Mouse (Mus musculus) erythroid progenitor cell, adult 5-6 weeks (primary cell): ENCODE measurements around the gene Tenm4. TPM values are rescaled to one million over a fixed set of nuclear protein-coding genes. Genes with fewer than 3 reads are reported as not detected.

Source experiments
- ATAC-seq: replicated peaks from 2 replicates; pipeline ENCODE4 v1.8.0; 2016; ENCODE audit warnings: moderate number of reproducible peaks, mild to moderate bottlenecking, moderate TSS enrichment, inconsistent platforms; ENCODE audit not compliant: poor library complexity, low FRiP score, severe bottlenecking
- total RNA-seq, 2 experiments: library from RNA; stranded (forward) in 1 of 2; stranded (reverse) in 1 of 2; fragments of 150-400 nt in 1 of 2; fragments of 186-747, 209-891 nt in 1 of 2; gene quantifications; 2 replicates each; pipeline versions ENCODE4 v1.2.3 to v1.2.4; 2015 to 2017; ENCODE audit warnings: low replicate concordance in 2 of 2

Tenm4 gene
- total RNA-seq, 2 experiments from 2014 or later: 0.23 to 1.7 TPM

DNA sequence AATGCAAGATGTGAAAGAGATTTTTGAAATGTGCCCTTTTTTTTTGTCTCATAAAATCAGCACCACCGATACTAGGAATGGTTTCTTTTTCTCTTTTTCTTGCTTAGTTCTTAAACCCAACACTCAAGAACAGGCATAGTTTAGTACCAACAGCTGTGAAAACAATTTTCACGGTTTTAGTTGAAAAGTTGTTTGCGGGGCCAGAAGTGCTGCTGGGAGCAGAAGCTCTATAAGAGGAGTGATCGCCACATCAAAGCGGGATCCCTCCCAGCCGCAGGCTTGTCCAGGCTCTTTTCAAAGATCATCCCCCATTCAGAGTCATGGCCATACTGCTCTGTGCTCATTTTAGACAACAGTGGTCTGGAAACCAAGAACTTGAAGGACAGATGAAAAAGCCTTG, 137.1 kb downstream of the Tenm4 start:
- ATAC-seq: no peak

DNA sequence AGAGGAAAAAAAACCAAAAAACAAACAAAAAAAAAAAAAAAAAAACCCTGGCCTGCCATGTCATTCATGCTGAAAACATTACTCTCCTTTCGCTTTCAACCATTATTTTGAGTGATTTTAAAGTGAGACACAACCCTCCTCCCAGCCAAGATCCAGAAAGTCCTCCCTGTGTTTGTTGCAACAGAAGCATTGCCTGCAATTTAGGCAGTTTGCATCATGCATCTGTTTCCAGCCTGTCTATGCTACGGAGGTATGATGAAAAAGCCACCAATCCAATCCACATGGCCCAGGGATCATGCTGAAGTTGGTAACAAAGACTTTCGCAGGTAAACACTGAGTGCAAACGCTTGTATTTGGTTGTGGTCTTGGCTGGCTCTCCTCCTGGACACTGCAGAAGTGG, 158.3 kb downstream of the Tenm4 start:
- no peak for ATAC-seq

GRCm38 (mm10) chr7:96331186-96331585, 160.1 kb downstream of the Tenm4 start:
- no peak for ATAC-seq

DNA sequence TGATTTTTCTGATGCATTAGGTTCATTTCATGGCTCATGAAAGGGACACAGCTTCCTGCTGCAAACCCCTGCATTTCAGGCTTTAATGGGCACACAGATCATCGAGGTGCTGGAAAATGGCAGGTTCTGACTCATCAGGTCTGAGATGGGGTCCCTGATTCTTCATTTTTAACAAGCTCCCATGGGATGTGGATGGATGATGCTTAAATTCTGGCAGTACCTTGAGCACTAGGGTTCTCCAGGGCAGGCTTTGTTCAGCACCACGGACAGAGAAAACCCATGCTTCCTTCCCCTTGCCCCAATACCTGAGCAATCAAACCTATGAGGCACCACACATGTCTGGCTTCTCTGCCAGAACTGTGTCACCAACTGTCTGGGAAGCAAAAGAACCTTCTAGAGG, 163.3 kb downstream of the Tenm4 start:
- no peak for ATAC-seq

GRCm38 (mm10) chr7:96336376-96336775, 165.3 kb downstream of the Tenm4 start:
- ATAC-seq: no peak

DNA sequence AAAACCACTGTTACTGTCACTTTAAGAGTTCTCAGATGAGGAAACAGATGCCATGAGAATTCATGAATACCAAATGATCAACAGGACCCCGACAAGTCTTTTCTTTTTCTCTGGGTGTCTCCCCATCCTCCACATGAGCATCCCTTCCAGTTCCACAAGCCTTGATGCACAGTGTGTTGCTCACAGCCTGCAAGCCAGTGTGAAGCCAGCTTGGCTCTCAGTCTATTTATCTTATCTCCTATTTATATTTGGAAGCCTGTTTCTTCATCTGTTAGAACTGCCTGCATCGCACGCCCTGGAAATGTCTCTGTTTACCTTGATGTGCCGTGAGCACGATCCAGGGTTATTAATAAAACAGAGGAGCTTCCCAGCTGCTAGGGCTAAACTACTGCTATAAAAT, 169.8 kb downstream of the Tenm4 start:
- ATAC-seq: no peak

DNA sequence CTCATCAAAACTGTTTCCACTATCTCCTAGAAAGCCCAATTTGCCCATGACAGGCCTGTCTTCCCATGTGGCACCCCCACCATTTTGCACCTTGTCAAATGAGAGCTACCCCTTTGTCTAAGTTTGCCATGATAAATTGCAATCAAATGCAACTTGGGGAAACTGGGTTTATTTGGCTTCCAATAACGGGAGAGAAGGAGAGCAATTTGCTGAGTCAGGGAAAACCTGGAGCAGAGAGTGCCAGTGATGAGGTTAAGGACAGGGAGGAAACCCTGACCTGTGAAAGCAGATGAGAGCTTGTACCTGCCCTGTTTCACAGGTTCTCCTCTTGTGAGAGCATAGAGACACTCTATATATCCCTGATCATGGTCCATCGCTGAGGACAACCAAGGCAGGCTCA, 170.4 kb downstream of the Tenm4 start:
- no peak for ATAC-seq

- no peak for ATAC-seq
Observed at GRCm38 (mm10) chr7:96342996-96343395, 171.9 kb downstream of the Tenm4 start.

GRCm38 (mm10) chr7:96343667-96344066, 172.6 kb downstream of the Tenm4 start:
- ATAC-seq: no peak

GRCm38 (mm10) chr7:96352671-96353070, 181.6 kb downstream of the Tenm4 start:
- no peak for ATAC-seq

DNA sequence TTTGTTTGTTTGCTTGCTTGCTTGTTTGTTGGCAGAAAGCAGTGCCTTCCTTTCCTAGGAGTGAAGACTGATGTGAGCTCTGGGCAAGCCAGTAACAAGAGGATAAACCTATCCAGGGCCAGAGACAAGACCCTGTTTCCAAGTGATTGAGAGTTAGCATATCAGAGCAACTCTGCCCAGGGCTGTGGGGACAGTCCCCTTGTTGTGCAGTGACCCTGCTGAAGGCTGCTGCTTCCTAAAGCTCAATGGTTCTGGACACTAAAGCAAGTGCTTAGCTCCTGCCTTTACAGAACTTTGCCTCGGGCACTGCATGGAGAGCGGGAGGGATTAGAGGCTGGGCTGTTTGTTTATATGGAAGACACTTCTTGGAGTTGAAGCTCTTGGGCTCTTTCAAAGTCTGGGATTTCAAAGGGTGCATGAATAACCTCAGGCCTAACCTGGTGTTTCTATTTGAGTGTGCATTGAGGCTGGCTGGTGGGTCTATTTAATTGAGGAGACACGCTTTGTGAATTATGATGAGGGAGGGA, 185.3 kb downstream of the Tenm4 start:
- no peak for ATAC-seq

DNA sequence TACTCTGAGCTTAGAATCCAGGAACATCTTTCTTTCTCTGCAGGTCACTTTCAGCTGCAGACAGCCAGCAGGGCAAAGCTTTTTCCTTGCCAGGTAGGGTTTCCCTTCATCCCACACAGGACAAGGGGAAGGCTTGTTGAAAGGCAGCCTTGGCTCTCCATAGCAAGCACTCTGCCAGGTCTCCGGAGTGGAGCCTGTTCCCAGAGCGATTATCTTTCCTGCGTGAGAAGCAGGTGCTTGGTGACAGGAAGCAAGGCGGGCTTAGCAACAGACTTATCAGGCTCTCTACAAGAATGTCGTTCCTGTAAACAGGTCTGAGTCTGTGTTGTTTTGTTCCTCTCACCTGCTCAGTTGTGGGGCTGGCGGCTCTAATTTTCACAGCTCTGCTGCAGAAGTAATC, 186.5 kb downstream of the Tenm4 start:
- no peak for ATAC-seq

- no peak for ATAC-seq
Observed at GRCm38 (mm10) chr7:96363311-96363710, 192.3 kb downstream of the Tenm4 start.

GRCm38 (mm10) chr7:96369947-96370346, 198.9 kb downstream of the Tenm4 start:
- ATAC-seq: no peak

DNA sequence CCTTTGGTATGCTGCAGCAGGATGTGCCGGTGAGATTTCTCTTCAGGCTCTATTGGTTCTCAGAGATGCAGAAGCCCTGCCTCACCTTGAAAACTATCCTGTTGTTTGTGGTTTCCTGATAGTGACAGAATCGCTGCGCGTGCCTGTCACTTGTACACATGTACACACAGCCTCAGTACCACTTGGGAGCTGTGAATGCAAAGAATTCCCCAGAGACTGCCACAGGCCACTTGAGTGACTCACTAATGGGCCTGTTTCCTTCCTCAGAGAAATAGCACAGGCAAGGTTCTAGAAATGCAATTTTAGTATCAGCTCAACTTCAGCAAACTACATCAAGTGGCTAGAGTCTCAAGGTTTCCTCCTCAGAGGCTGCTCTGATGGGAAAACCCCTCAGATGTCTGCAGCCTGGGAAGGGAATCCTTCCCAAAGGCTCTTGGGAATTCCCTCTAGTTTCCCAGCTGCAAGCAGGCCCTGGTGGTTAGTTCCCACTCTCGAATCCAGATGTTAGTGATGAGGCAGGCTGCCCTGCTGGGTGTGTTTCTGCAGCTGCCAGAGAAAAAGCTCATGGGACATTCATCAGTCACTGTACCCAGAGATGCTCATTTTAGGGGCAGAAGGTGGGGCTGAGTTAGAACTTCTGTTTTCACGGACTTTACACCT, 203.1 kb downstream of the Tenm4 start:
- no peak for ATAC-seq

DNA sequence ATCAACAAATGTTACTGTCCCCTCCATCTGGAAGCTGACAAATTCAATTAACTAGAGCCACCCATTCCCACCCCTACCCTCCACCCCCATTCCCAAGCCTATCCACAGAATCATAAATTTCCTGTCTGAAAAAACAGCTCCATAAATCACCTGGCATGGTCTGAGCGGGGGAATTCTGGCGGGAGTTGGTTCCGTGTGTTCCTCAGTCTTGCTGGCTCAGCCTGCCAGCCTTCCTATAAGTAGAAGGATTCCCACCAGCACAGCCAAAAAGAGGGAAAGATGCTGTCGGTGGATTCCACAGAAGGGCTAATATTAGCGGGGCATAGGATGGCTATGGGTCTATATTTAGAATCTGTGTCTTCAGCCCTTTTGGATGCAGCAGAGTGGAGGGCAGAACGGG, 204.5 kb downstream of the Tenm4 start:
- no peak for ATAC-seq

DNA sequence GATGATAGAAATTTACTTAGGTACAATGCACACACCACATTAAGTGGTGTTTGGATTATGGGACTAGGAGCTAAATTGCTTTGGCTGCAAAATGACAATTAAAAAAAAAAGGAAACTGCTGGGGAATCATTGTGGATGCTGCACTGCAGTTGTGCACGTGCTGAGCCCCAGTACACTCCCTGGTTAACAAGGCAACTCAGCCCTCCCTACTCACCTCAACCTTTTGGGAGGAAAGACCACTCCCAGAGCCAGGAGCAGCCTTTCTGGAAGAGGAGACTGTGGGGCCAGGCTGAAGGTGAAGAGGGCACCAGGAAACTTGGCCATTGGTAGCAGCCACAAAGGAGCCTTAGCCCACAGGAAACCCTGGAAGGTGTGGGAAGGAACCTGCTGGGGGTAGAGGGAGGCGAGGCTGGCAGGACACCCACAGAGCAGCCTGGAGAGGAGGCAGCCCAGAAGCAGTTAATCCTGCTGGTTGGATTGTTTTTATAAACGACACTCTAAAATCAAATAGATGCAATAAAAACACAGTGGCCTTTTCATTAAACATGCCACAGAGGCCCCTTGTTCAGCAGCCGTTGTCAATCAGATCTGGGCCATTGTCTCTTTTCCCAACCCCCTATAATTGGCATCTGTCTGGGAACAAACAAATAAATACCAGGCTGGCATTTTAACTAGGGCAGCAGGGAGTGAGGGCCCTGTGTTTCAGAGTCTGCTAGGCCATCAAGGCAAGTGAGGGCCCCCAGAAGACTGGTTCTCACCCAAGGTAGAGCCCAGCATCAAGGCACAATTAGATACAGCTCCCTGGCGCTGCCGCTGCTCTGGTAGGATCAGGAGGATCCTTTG, 212.9 kb downstream of the Tenm4 start:
- no peak for ATAC-seq

DNA sequence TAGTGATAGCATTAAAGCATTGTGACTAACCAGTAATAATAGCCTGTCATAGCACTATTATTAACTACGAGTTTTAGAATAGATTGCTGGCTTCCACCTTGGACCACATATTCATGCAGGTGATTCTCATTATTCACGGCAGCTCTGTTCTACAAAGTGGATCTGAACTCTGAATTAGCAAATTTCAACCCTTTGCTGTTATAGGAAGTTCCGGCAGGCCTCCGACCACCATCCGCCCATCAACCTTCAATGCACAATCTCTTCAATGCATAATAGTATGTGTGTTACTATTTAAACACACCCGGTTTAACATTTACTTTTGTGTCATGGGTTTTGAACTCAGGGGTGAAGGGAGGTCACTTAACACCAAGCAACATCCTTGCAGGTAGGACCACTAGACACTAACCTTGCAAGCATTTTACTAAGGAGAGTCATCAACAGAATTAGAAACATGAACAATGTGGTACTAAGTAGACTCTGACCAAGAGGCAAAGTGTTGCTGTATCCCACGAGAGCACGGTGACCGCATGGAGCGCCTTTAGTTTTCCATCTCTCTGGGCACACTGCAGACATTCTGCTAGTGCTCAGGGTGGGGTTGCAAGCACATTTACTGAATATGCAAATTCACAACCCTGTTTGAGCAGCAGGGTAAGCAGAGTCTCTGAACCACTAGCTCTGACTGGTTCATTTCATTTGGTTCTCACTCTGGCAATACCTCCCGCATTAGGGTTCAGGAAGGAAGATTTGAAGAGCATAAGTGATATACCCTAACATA, 213.9 kb downstream of the Tenm4 start:
- ATAC-seq: no peak

- ATAC-seq: no peak
Observed at GRCm38 (mm10) chr7:96385850-96386249, 214.8 kb downstream of the Tenm4 start.

DNA sequence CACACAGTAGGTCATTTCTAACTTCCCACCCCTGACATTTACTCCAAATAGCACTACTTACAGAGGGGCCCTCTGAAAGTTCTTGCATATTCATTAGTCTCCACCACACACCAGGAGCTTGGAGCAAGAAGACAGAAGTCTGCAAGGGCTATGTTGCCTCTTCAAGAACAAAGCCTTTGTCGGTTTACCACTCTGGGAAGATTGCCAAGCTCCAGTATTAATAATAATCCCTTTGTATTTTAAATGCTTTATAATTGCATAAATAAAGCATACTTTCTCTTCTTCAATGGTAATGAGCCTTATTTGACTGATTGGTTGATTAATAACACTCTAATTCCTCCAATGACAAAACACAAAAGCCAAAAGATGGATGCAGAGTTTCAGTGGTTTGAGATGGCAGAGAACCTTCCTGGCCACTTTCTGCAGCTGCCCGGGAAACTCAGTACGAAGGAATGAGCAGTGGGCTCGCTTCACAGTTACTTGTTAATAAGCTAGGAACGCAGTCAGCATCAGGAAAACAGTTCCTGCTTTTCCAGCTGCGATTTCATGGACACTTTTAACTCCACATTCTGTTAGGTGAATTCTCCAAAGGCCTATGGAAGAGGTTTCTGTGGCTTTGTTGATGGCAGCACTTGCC, 219.1 kb downstream of the Tenm4 start:
- ATAC-seq: no peak
